Mouse (Mus musculus) midbrain, embryonic 11.5 days (tissue): ENCODE data around the gene Gm4131. TPM values are rescaled to one million over a fixed set of nuclear protein-coding genes. Genes with fewer than 3 reads are reported as not detected.

Source experiments
- ATAC-seq: fragments of 200-750 bp; cut with Nextera tagmentation; 2 replicates; pipeline ENCODE4 v1.8.0; 2017; ENCODE audit warnings: moderate TSS enrichment, moderate library complexity; ENCODE audit not compliant: low FRiP score
- DNase-seq: peaks from one replicate; pipeline ENCODE4 v3.0.0; 2015; ENCODE audit warnings: low spot score; ENCODE audit errors: missing footprints
- H3K27ac ChIP-seq: fragments of 300-500 bp; sonication (generic); 2 replicates; pipeline ENCODE4 v1.5.1; 2014; ENCODE audit warnings: low read depth, low read length
- H3K27me3 ChIP-seq: fragments of 300-500 bp; sonication (generic); 2 replicates; pipeline ENCODE4 v1.6.1; 2014; ENCODE audit warnings: mild to moderate bottlenecking, low read length, moderate library complexity, mixed read lengths; ENCODE audit not compliant: control insufficient read depth, insufficient read depth
- H3K36me3 ChIP-seq: fragments of 300-500 bp; sonication (generic); 2 replicates; pipeline ENCODE4 v1.6.1; 2014; ENCODE audit warnings: mild to moderate bottlenecking, low read length, moderate library complexity, mixed read lengths; ENCODE audit not compliant: control insufficient read depth, insufficient read depth
- H3K4me1 ChIP-seq: fragments of 300-500 bp; sonication (generic); 2 replicates; pipeline ENCODE4 v1.6.1; 2014; ENCODE audit warnings: low read length; ENCODE audit not compliant: control insufficient read depth, insufficient read depth
- H3K4me2 ChIP-seq: fragments of 300-500 bp; sonication (generic); 2 replicates; pipeline ENCODE4 v1.6.1; 2014; ENCODE audit warnings: mild to moderate bottlenecking, moderate library complexity
- H3K4me3 ChIP-seq: fragments of 300-500 bp; sonication (generic); 2 replicates; pipeline ENCODE4 v1.5.1; 2014; ENCODE audit warnings: low read depth, low read length
- H3K9ac ChIP-seq: fragments of 300-500 bp; sonication (generic); 2 replicates; pipeline ENCODE4 v1.6.1; 2014; ENCODE audit warnings: low read length
- H3K9me3 ChIP-seq: fragments of 300-500 bp; sonication (generic); 2 replicates; pipeline ENCODE4 v1.6.1; 2016; ENCODE audit warnings: low read length; ENCODE audit not compliant: control insufficient read depth
- WGBS: fragments of 180-500 bp; shearing (Covaris S2); extraction: QIAGEN DNeasy Blood & Tissue Kit; methylation state at CpG from one replicate; pipeline ENCODE4 v1.1.7; 2014; 5-methylcytosine and 5-hydroxymethylcytosine counted together
- polyA plus RNA-seq: library from polyadenylated mRNA; unstranded; fragments of >200 nt; fragmentation: Nextera tagmentation; extraction: Ambion mirVana; gene quantifications from 2 replicates; pipeline ENCODE4 v1.2.1, GENCODE M21; 2014

Gene Gm4131
- polyA plus RNA-seq, 1 experiment from 2014 or later, result not detected

DNA sequence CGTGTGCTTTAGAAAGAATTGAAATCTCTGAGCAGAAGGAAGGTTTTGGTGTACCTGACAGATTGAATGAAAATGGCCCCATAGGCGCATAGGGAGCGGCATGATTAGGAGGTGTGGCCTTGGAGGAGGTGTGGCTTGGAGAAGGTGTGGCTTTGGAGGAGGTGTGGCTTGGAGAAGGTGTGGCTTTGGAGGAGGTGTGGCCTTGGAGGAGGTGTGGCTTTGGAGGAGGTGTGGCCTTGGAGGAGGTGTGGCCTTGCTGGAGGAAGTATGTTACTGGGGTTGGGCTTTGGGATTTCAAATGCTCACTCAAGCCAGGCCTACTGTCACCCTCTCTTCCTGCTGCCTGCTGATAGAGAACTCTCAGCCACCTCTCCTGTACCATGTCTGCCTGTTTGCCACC is 14.2 kb upstream of the Gm4131 start:
- H3K27me3 ChIP-seq, result no peaks in the 10 kb centered on the region
- peak overlapping the region; percentile 82 for H3K27ac ChIP-seq
- ATAC-seq, result no peak
- no peak overlapping the region for H3K4me3 ChIP-seq
- WGBS, result 78% methylated on average over 3 of the region's 3 CpGs
- peaks cover 39% of the 10 kb centered on the region for H3K4me1 ChIP-seq
- H3K36me3 ChIP-seq, result no peaks in the 10 kb centered on the region
- no peak overlapping the region for H3K9ac ChIP-seq
- H3K4me2 ChIP-seq, result no peak overlapping the region
- no peaks in the 10 kb centered on the region for H3K9me3 ChIP-seq
- no peak for DNase-seq

GRCm38 (mm10) chr14:62575862-62576261 is 9.1 kb upstream of the Gm4131 start:
- H3K4me3 ChIP-seq, result no peak overlapping the region
- ATAC-seq (no peak), DNase-seq (no peak)
- H3K9me3 ChIP-seq, result no peaks in the 10 kb centered on the region
- H3K4me2 ChIP-seq, result no peak overlapping the region
- H3K9ac ChIP-seq, result no peak overlapping the region
- H3K36me3 ChIP-seq, result no peaks in the 10 kb centered on the region
- WGBS, result 63% methylated on average over 8 of the region's 8 CpGs
- H3K4me1 ChIP-seq, result 0 out of 2 replicates have a peak, but pooled peaks cover 2% of the 10 kb centered on the region
- H3K27ac ChIP-seq, result no peak overlapping the region
- no peaks in the 10 kb centered on the region; the same call in 1 of the 2 replicates for H3K27me3 ChIP-seq

GRCm38 (mm10) chr14:62574906-62575305 is 8.2 kb upstream of the Gm4131 start:
- H3K4me1 ChIP-seq, result 0 out of 2 replicates have a peak, but pooled peaks cover 2% of the 10 kb centered on the region
- H3K36me3 ChIP-seq, result no peaks in the 10 kb centered on the region
- 74% methylated on average over 6 of the region's 6 CpGs for WGBS
- no peak overlapping the region for H3K4me3 ChIP-seq
- no peak overlapping the region for H3K27ac ChIP-seq
- H3K9ac ChIP-seq, result no peak overlapping the region
- no peaks in the 10 kb centered on the region; the same call in 1 of the 2 replicates for H3K27me3 ChIP-seq
- H3K9me3 ChIP-seq, result no peaks in the 10 kb centered on the region
- H3K4me2 ChIP-seq, result no peak overlapping the region
- no peak for DNase-seq
- no peak for ATAC-seq

GRCm38 (mm10) chr14:62573454-62573853 is 6.7 kb upstream of the Gm4131 start:
- H3K9ac ChIP-seq, result no peak overlapping the region
- no peak overlapping the region for H3K27ac ChIP-seq
- H3K4me3 ChIP-seq, result no peak overlapping the region
- no peaks in the 10 kb centered on the region for H3K9me3 ChIP-seq
- ATAC-seq (no peak), DNase-seq (no peak)
- 0% methylated on average over 2 of the region's 3 CpGs for WGBS
- no peak overlapping the region for H3K4me2 ChIP-seq
- H3K36me3 ChIP-seq, result no peaks in the 10 kb centered on the region
- no peaks in the 10 kb centered on the region; the same call in 1 of the 2 replicates for H3K27me3 ChIP-seq
- H3K4me1 ChIP-seq, result 0 out of 2 replicates have a peak, but pooled peaks cover 2% of the 10 kb centered on the region

DNA sequence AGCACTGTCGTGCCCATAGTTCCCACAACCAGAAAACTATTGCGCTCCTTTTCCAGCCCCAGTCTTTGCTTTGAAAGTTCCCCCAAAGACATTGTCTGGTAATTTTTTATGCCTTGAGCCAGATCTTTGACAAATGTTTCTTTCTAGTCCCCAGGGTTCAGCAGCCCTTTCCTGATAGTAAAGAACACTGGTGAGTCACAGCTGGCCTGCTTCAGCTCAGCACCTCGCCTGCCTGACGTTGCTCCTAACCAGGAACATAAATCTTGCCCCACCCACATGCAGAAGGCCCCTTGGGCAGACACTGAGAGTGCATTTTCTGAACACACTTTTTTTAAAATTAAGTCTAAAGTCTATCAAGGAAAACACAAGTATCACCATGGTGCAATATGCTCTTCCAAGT is 3.6 kb upstream of the Gm4131 start:
- DNase-seq (no peak), ATAC-seq (no peak)
- Histone ChIP-seq H3K4me2 (no peak overlapping the region), H3K27me3 (no peaks in the 10 kb centered on the region; the same call in 1 of the 2 replicates), H3K4me3 (no peak overlapping the region), H3K9me3 (no peaks in the 10 kb centered on the region), H3K4me1 (0 out of 2 replicates have a peak, but pooled peaks cover 2% of the 10 kb centered on the region), H3K27ac (no peak overlapping the region), H3K36me3 (no peaks in the 10 kb centered on the region), H3K9ac (no peak overlapping the region)
- WGBS, result 73% methylated on average over 4 of the region's 4 CpGs

DNA sequence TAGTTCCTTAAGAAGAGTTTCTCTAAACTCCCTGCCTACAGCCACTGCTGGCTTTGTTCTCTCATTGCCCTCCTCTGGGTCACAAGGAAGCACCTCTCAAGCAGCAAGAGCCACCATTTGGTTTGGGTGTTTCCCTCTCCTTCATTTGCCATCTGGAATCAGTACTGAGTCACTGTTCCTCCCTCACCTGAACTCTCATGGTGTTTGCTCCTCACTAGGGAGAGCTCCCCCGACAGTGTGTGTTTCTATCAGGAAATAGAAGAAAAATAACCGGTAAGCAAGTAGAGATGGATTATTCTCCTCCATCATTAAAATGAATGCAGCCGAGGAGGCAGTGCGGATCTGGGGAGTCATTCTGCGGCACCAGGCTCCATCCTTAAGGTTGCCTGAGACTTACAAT is 2.7 kb upstream of the Gm4131 start:
- ATAC-seq, result no peak
- Histone ChIP-seq H3K9me3 (no peaks in the 10 kb centered on the region), H3K27ac (no peak overlapping the region), H3K36me3 (no peaks in the 10 kb centered on the region), H3K4me3 (no peak overlapping the region), H3K27me3 (no peaks in the 10 kb centered on the region; the same call in 1 of the 2 replicates), H3K9ac (no peak overlapping the region), H3K4me2 (no peak overlapping the region), H3K4me1 (0 out of 2 replicates have a peak, but pooled peaks cover 2% of the 10 kb centered on the region)
- 90% methylated on average over 5 of the region's 5 CpGs for WGBS
- DNase-seq, result no peak

DNA sequence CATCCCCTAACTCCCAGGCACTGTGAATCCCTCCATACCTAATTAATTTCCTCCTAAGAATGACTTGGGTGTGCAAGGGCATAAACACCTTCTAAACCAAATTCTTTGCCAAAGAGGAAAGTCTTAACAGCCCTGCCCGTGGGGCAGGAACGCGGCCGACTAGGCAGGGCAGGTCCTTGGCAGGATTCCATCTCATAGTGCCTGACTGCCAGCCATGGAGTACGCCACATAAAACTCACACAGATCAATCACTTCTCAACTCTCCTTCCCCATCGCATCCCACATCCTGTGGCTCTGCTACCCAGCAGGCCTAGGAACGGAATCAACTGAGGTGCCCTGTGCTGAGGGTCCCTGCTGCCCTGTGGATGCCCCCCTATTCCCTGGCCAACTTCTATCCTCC is 3.0 kb downstream of the Gm4131 start:
- Histone ChIP-seq H3K27ac (no peak overlapping the region), H3K27me3 (no peaks in the 10 kb centered on the region; the same call in 1 of the 2 replicates), H3K9me3 (no peaks in the 10 kb centered on the region), H3K36me3 (no peaks in the 10 kb centered on the region), H3K4me3 (no peak overlapping the region), H3K4me2 (no peak overlapping the region), H3K9ac (no peak overlapping the region), H3K4me1 (peaks cover 3% of the 10 kb centered on the region; the same call in 1 of the 2 replicates)
- ATAC-seq (no peak), DNase-seq (no peak)
- WGBS, result 93% methylated on average over 7 of the region's 7 CpGs

DNA sequence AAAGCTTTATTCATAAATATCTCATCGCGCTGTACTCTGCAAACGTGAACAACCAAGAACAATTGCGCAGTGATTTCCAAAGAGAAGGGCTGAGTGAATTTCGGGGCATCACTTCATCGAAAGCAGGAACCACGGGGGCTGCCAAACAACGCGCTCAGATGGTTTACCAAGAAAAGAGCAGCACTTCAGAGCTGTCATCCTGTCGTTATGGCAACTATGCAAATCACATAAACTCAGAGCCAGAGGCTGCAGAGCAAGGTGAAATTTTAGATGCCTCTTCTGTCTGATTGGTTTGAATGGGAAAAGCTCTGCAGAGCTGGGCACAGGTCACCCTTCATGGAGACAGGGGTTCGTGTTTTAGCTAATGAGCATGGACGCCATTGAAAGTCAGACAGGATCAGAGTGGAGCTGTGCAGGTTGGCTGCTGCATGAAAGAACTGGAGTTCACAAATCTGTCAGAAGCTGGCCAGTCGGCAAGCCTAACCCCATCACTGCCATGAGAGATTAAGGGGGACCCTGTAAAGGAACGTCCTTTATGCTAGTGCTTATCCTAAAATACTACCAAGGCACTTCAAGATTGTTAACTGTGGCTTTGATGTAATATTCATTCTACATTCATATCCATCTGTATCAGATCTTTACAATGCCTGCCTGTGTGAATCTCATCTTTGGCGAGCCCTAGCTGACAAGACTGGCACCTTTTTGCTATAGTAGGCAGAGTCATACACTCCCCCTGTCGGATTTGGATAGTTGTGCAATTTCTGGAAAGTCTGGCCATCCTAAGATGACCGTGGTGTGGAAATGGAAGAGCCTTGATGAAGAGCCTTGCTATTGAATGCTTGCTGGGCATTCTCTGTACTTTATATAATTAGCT is 4.6 kb downstream of the Gm4131 start:
- Histone ChIP-seq H3K27me3 (no peaks in the 10 kb centered on the region; the same call in 1 of the 2 replicates), H3K9me3 (no peaks in the 10 kb centered on the region), H3K27ac (no peak overlapping the region), H3K4me1 (peaks cover 3% of the 10 kb centered on the region; the same call in 1 of the 2 replicates), H3K36me3 (no peaks in the 10 kb centered on the region), H3K4me3 (no peak overlapping the region), H3K4me2 (no peak overlapping the region), H3K9ac (no peak overlapping the region)
- DNase-seq, result no peak
- 57% methylated on average over 17 of the region's 17 CpGs for WGBS
- ATAC-seq, result no peak

DNA sequence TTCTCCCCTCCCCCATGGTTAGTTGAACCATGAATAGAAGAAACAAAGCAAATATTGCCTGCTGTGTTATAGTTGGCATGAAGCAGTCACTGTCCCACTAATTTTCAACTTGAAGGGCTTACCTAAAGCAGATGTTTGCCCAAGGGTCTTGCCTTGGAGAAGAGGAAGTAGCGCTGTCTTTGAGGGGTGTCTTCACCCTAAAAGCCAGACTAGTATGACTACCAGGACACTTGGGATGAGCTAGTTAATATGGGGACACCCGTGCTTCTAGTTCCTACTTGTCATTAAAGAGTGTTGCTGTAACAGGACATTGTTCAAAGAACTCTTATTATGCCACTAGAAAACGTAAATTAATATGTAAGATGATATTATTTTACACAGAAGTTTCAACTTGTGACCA is 9.6 kb downstream of the Gm4131 start:
- no peak overlapping the region for H3K9ac ChIP-seq
- no peaks in the 10 kb centered on the region for H3K9me3 ChIP-seq
- no peak overlapping the region for H3K27ac ChIP-seq
- no peak overlapping the region for H3K4me3 ChIP-seq
- H3K4me2 ChIP-seq, result no peak overlapping the region
- DNase-seq (peak; percentile 69), ATAC-seq (no peak)
- H3K4me1 ChIP-seq, result peaks cover 2% of the 10 kb centered on the region; the same call in 1 of the 2 replicates
- no peaks in the 10 kb centered on the region for H3K36me3 ChIP-seq
- peaks cover 13% of the 10 kb centered on the region; the same call in 1 of the 2 replicates for H3K27me3 ChIP-seq
- WGBS, result 86% methylated on average over 3 of the region's 3 CpGs
